Mouse (Mus musculus): ENCODE measurements at regions not wholly inside any gene's neighbourhood (a gene's known extent, or its start where the extent isn't known, plus 50 kb on each side); places are given as distances from the start of the nearest gene placed in this dataset.

GRCm38 (mm10) chr12:16438717-16439116 lies 172.0 kb downstream of the Lpin1 start:
- no peak for TF ChIP-seq ZC3H11A (IDR thresholded peaks at IDR 0.05; ENCODE audit: borderline replicate concordance, low read depth, low read length)
- no peak for TF ChIP-seq ZNF384 (IDR thresholded peaks at IDR 0.05; ENCODE audit: low read depth, low read length)
- no peak for TF ChIP-seq HCFC1 (IDR thresholded peaks at IDR 0.05; ENCODE audit: borderline replicate concordance, insufficient read depth, low read length)
- no peak for TF ChIP-seq MAFK (IDR thresholded peaks at IDR 0.05; ENCODE audit: insufficient read depth, low read depth, low read length)
- TF ChIP-seq CHD2 (IDR thresholded peaks at IDR 0.05; ENCODE audit: low read depth, low read length), result no peak
- Histone ChIP-seq H3K9me3 (ENCODE audit: control insufficient read depth, insufficient read depth, low read depth, low read length) (no peaks in the 10 kb centered on the region), H3K9ac (ENCODE audit: insufficient read depth, low read depth, low read length, poor library complexity, severe bottlenecking) (no peak overlapping the region), H3K4me3 (ENCODE audit: insufficient read depth in 1 of 2, low read depth in 1 of 2, low read length in 2 of 2, poor library complexity in 1 of 2, severe bottlenecking in 1 of 2) (no peak overlapping the region), H3K27ac (ENCODE audit: insufficient read depth, low read depth, low read length, poor library complexity, severe bottlenecking) (no peak overlapping the region), H3K36me3 (ENCODE audit: control insufficient read depth, insufficient read depth, low read length, poor library complexity, severe bottlenecking) (no peaks in the 10 kb centered on the region), H3K4me1 (ENCODE audit: control insufficient read depth in 2 of 2, insufficient read depth in 2 of 2, low read length in 2 of 2, poor library complexity in 1 of 2) (no peaks in the 10 kb centered on the region)
- no peak for DNase-seq (ENCODE audit: low read depth, low spot score)
- in situ Hi-C loops (cut with MboI; ENCODE audit: low sequenced_read_pairs in 2 of 2, unreplicated experiment in 2 of 2), result no loop called here

- DNase-seq (ENCODE audit: low read depth, low spot score), result no peak
- Histone ChIP-seq H3K36me3 (ENCODE audit: control insufficient read depth, insufficient read depth, low read length, poor library complexity, severe bottlenecking) (no peaks in the 10 kb centered on the region), H3K9me3 (ENCODE audit: control insufficient read depth, insufficient read depth, low read depth, low read length) (no peaks in the 10 kb centered on the region), H3K4me3 (ENCODE audit: insufficient read depth in 1 of 2, low read depth in 1 of 2, low read length in 2 of 2, poor library complexity in 1 of 2, severe bottlenecking in 1 of 2) (no peak overlapping the region), H3K9ac (ENCODE audit: insufficient read depth, low read depth, low read length, poor library complexity, severe bottlenecking) (no peak overlapping the region), H3K27ac (ENCODE audit: insufficient read depth, low read depth, low read length, poor library complexity, severe bottlenecking) (no peak overlapping the region), H3K4me1 (ENCODE audit: control insufficient read depth in 2 of 2, insufficient read depth in 2 of 2, low read length in 2 of 2, poor library complexity in 1 of 2) (no peaks in the 10 kb centered on the region)
- in situ Hi-C loops (cut with MboI; ENCODE audit: low sequenced_read_pairs in 2 of 2, unreplicated experiment in 2 of 2), result no loop called here
- TF ChIP-seq CHD2 (IDR thresholded peaks at IDR 0.05; ENCODE audit: low read depth, low read length) (no peak), ZC3H11A (IDR thresholded peaks at IDR 0.05; ENCODE audit: borderline replicate concordance, low read depth, low read length) (no peak), MAFK (IDR thresholded peaks at IDR 0.05; ENCODE audit: insufficient read depth, low read depth, low read length) (no peak), ZNF384 (IDR thresholded peaks at IDR 0.05; ENCODE audit: low read depth, low read length) (no peak)
These were observed 173.8 kb downstream of the Lpin1 start for GRCm38 (mm10) chr12:16436961-16437360.

DNA sequence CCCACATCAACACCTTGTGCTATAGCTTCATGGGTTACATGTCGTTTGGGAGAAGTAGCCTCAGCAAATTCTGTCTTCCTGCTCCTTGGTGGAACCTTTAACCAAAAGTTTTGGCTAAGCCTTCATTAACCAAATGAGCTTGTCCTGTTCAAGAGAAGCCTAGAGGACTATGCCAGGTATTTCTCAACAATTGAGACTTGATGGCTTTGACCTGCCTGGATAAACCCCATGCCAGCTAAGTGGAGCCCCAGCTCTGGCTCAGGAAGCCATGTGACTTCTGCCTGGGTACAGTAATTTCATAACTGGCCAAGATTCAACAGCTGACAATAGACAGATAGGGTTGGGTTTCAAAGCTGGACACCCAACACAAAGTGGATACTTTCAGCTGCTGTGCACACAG lies 174.5 kb downstream of the Lpin1 start:
- no peak for DNase-seq (ENCODE audit: low read depth, low spot score)
- no peaks in the 10 kb centered on the region for H3K9me3 ChIP-seq (ENCODE audit: control insufficient read depth, insufficient read depth, low read depth, low read length)
- H3K4me1 ChIP-seq (ENCODE audit: control insufficient read depth in 2 of 2, insufficient read depth in 2 of 2, low read length in 2 of 2, poor library complexity in 1 of 2), result no peaks in the 10 kb centered on the region
- no peaks in the 10 kb centered on the region for H3K36me3 ChIP-seq (ENCODE audit: control insufficient read depth, insufficient read depth, low read length, poor library complexity, severe bottlenecking)
- in situ Hi-C loops (cut with MboI; ENCODE audit: low sequenced_read_pairs in 2 of 2, unreplicated experiment in 2 of 2), result no loop called here
- H3K9ac ChIP-seq (ENCODE audit: insufficient read depth, low read depth, low read length, poor library complexity, severe bottlenecking), result no peak overlapping the region
- no peak overlapping the region for H3K27ac ChIP-seq (ENCODE audit: insufficient read depth, low read depth, low read length, poor library complexity, severe bottlenecking)
- H3K4me3 ChIP-seq (ENCODE audit: insufficient read depth in 1 of 2, low read depth in 1 of 2, low read length in 2 of 2, poor library complexity in 1 of 2, severe bottlenecking in 1 of 2), result no peak overlapping the region
- TF ChIP-seq ZC3H11A (IDR thresholded peaks at IDR 0.05; ENCODE audit: borderline replicate concordance, low read depth, low read length) (no peak), HCFC1 (IDR thresholded peaks at IDR 0.05; ENCODE audit: borderline replicate concordance, insufficient read depth, low read length) (no peak), CHD2 (IDR thresholded peaks at IDR 0.05; ENCODE audit: low read depth, low read length) (no peak), MAFK (IDR thresholded peaks at IDR 0.05; ENCODE audit: insufficient read depth, low read depth, low read length) (no peak), ZNF384 (IDR thresholded peaks at IDR 0.05; ENCODE audit: low read depth, low read length) (no peak)

- Histone ChIP-seq H3K9ac (ENCODE audit: insufficient read depth, low read depth, low read length, poor library complexity, severe bottlenecking) (no peak overlapping the region), H3K36me3 (ENCODE audit: control insufficient read depth, insufficient read depth, low read length, poor library complexity, severe bottlenecking) (no peaks in the 10 kb centered on the region), H3K4me3 (ENCODE audit: insufficient read depth in 1 of 2, low read depth in 1 of 2, low read length in 2 of 2, poor library complexity in 1 of 2, severe bottlenecking in 1 of 2) (no peak overlapping the region), H3K9me3 (ENCODE audit: control insufficient read depth, insufficient read depth, low read depth, low read length) (no peaks in the 10 kb centered on the region), H3K4me1 (ENCODE audit: control insufficient read depth in 2 of 2, insufficient read depth in 2 of 2, low read length in 2 of 2, poor library complexity in 1 of 2) (no peaks in the 10 kb centered on the region), H3K27ac (ENCODE audit: insufficient read depth, low read depth, low read length, poor library complexity, severe bottlenecking) (no peak overlapping the region)
- in situ Hi-C loops (cut with MboI; ENCODE audit: low sequenced_read_pairs in 2 of 2, unreplicated experiment in 2 of 2), result no loop called here
- TF ChIP-seq HCFC1 (IDR thresholded peaks at IDR 0.05; ENCODE audit: borderline replicate concordance, insufficient read depth, low read length) (no peak), ZNF384 (IDR thresholded peaks at IDR 0.05; ENCODE audit: low read depth, low read length) (no peak), MAFK (IDR thresholded peaks at IDR 0.05; ENCODE audit: insufficient read depth, low read depth, low read length) (no peak), ZC3H11A (IDR thresholded peaks at IDR 0.05; ENCODE audit: borderline replicate concordance, low read depth, low read length) (no peak), CHD2 (IDR thresholded peaks at IDR 0.05; ENCODE audit: low read depth, low read length) (no peak)
- no peak for DNase-seq (ENCODE audit: low read depth, low spot score)
These were observed 176.0 kb downstream of the Lpin1 start for GRCm38 (mm10) chr12:16434739-16435138.

DNA sequence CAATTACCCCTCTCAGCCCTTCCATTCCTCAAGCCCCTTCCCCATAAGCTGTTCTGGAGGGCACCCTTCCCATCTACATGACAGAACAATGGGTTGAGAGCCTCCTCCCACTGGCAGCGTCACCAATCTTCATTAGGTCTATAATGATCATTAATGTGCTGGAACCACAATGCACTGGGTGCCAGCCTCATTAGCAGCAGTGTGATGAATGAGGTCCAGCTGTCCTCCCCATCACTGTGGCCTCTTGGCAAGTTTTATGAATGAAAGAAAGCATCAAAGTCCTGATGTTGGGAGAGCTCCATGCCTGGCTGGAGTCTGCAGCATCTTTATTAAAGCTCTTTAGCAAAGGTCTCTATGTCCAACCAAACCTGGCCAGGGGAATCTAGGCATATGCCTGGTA lies 176.5 kb downstream of the Lpin1 start:
- no peak for DNase-seq (ENCODE audit: low read depth, low spot score)
- no peak overlapping the region for H3K4me3 ChIP-seq (ENCODE audit: insufficient read depth in 1 of 2, low read depth in 1 of 2, low read length in 2 of 2, poor library complexity in 1 of 2, severe bottlenecking in 1 of 2)
- TF ChIP-seq CHD2 (IDR thresholded peaks at IDR 0.05; ENCODE audit: low read depth, low read length) (no peak), HCFC1 (IDR thresholded peaks at IDR 0.05; ENCODE audit: borderline replicate concordance, insufficient read depth, low read length) (no peak), ZC3H11A (IDR thresholded peaks at IDR 0.05; ENCODE audit: borderline replicate concordance, low read depth, low read length) (no peak)
- H3K36me3 ChIP-seq (ENCODE audit: control insufficient read depth, insufficient read depth, low read length, poor library complexity, severe bottlenecking), result no peaks in the 10 kb centered on the region
- in situ Hi-C loops (cut with MboI; ENCODE audit: low sequenced_read_pairs in 2 of 2, unreplicated experiment in 2 of 2), result no loop called here
- H3K4me1 ChIP-seq (ENCODE audit: control insufficient read depth in 2 of 2, insufficient read depth in 2 of 2, low read length in 2 of 2, poor library complexity in 1 of 2), result no peaks in the 10 kb centered on the region
- H3K27ac ChIP-seq (ENCODE audit: insufficient read depth, low read depth, low read length, poor library complexity, severe bottlenecking), result no peak overlapping the region
- H3K9ac ChIP-seq (ENCODE audit: insufficient read depth, low read depth, low read length, poor library complexity, severe bottlenecking), result no peak overlapping the region
- H3K9me3 ChIP-seq (ENCODE audit: control insufficient read depth, insufficient read depth, low read depth, low read length), result no peaks in the 10 kb centered on the region

Measured in ES-E14 (cell line).